Mouse (Mus musculus) ES-E14 (cell line): Measurements from ENCODE around the gene Rims1.

Source experiments
- CHD2 ChIP-seq: IDR thresholded peaks from 2 replicates; pipeline ENCODE4 v1.6.1; 2014; ENCODE audit warnings: mild to moderate bottlenecking, low read depth, low read length, inconsistent platforms
- HCFC1 ChIP-seq: IDR thresholded peaks from 2 replicates; pipeline ENCODE4 v1.6.1; 2012; ENCODE audit warnings: low read length, inconsistent platforms, borderline replicate concordance; ENCODE audit not compliant: insufficient read depth
- MAFK ChIP-seq: IDR thresholded peaks from 2 replicates; pipeline ENCODE4 v1.6.1; 2014; ENCODE audit warnings: mild to moderate bottlenecking, low read depth, low read length, inconsistent platforms; ENCODE audit not compliant: insufficient read depth
- ZC3H11A ChIP-seq: IDR thresholded peaks from 2 replicates; pipeline ENCODE4 v1.6.1; 2012; ENCODE audit warnings: low read depth, mild to moderate bottlenecking, inconsistent platforms, low read length, borderline replicate concordance
- ZNF384 ChIP-seq: IDR thresholded peaks from 2 replicates; pipeline ENCODE4 v1.6.1; 2012; ENCODE audit warnings: low read depth, low read length, inconsistent platforms

- TF ChIP-seq HCFC1 = no peak
- no peak for TF ChIP-seq MAFK
- no peak for TF ChIP-seq ZC3H11A
- TF ChIP-seq ZNF384 = no peak
- TF ChIP-seq CHD2 = no peak
These were observed at the start of gene Rims1 for GRCm38 (mm10) chr1:22805726-22806625.
